Mouse (Mus musculus) retina, postnatal 1 day (tissue): ENCODE data around the gene Slc25a45.

Experiments
- DNase-seq: peaks from one replicate; pipeline ENCODE4 v3.0.0-alpha.2; 2012

The Slc25a45 gene

DNA sequence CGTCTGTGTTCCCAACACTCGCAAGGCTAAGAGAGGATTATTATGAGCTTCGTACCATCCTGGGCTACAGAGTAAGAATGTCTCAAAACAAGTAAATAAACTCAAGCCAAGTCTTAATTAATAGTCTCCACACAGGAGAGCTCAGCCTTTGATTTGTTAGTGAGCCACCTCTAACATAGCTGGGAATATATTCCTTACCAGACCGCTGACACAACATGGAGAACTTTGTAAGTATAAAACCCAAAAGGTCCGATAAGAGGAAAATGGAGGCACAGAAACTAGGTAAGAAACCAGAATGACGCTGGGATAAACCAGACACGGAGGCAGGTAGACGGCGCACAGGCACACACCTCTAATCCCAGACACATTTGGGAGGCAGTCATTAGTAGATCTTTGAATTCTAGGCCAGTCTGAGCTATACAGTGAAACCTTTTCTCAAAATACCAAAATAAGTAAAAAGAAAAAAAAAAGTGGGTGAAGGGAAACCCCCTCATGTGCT is 36.7 kb upstream of the Slc25a45 start:
- DNase-seq: no peak

DNA sequence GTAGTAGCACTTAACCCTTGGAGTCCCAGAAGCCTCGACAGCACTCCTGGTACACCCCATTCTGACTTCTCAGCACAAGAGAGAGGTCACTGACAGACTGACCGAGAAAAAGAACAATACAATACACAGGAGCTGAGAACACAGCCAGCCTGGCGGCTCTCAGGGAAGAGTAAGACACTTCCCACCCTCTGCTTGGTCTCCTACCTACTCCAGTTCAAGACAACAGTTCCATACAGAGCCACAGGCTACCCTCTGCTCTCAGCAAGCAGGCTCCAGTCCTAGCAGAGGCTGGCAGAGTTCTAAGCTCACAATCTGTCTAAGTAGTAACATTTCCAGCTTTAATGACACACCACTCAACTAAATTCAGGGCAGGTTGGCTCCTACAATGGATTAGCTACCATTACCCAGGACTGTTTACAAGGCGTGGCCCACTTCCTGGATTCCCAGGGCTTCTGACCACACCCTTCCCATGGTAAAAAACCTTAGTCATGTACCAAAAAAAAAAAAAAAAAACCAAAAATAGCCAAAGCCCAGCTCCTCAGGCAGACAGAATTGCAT is 36.1 kb upstream of the Slc25a45 start:
- DNase-seq: no peak

DNA sequence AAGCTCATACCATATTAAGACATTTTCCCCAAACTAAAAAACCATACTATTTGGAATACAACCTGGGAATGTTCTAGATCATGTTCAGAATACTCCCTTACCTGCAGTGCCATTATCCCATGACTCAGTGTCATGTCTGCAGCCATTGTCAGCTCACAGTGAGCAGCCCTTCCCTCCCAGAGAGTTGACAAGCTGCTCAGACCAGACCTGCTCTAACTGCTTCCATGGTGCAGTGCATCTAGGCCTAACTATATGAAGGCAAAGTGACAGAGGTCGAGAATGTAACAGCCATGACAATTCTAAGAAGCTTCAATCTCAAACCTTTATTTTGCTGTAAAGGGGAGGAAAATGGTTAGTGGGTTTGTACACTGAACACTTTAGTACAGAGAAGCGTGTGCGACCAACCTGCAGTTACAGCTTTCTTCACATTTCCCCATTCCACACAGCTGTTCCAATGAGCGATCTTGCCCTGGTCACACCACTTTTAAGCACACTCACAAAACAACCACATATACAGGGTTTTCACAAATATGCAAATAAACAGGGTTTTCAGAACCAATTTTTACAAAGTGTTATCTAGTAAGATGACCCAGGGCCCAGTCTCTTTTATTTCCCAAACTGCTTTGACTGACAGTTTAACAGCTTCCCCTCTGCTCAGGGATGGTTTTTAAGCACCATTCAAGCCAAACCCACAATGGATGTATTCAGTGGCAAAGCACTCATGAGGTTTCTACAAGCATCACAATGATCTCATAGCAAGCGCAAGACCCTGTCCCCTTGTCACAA is 35.4 kb upstream of the Slc25a45 start:
- no peak for DNase-seq

DNA sequence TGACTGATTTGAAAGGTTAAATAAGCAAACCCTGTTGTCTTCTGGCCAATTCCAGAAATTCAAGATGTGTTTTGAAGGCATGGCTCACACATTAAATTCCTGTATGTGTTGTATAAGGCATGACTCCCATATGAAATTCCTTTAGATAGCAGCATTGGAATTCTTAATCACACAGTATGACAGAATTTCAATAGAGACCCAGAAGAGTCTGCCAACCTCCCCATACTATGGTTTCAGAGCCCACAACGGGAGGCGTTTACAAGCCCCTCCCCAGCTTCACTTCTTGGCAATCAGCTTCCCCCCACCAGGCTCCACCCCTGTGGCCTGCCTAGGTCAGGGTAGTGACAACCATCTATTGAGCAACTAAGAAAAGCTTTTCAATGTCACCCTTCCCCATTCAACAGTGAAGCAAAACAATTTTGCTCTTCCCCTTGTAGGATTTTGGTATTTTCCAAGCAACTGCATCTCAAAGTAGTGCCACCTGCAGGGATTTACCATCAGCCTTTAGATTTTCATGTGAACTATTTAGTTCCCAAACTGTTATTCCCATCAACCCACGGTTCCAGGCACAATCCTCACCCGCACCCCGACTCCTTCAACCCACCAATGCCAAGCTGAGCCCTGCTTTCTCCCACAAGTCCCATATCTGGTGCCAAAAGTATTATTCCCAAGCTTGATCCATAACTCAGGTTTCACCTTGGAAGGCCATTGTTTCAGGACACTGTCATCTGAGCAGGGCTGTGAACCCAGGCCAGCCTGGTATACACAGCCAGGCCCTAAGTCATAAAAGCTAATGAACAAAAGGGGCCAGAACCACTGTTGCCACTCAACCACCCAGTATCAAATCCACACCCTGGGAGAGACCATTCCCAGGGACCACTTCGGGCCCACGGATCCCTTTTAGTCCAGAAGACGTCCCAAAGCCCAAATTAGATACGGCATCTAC is 34.5 kb upstream of the Slc25a45 start:
- DNase-seq: no peak

DNA sequence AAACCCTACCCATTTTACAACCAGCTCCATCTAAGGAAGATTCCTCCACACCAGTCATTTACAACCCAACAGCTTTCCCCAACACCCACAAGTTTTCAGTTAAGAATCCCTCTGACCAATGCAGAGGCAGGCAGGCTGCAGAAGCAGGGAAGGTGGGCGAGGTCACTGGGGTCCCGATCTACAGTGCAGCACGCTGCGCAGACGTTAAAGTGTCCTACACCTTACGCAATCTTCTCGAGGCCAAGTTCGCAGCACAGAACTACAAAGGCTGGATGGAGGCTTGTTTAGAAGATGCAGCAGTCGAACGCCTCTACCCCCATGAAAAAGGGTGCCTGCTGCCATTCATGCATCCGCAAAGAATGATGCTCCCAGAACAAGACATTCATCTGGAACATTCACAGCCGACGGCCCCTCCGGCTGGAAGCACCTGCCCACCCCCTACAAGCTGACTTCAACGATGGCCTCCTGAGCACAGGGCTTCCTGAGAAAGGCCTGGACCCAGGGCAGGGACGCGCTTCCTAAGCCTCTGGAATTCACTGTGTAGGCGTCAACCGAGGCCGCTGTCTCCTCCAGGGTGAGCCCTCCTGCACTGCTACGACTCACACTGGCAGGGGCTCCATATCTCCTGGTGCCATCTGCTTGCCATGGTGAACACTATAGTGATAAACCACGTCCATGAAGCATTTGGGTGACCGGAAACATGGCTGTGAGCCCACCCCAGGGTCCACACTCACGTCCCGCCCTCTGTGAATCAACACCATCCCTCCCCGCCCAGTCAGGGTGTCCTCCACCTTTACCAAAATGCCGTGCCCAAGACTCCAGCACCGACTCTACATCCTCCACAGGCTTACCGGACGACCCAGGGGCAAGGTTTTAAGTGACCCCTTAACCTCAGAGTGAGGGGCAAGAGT is 33.6 kb upstream of the Slc25a45 start:
- no peak for DNase-seq

DNA sequence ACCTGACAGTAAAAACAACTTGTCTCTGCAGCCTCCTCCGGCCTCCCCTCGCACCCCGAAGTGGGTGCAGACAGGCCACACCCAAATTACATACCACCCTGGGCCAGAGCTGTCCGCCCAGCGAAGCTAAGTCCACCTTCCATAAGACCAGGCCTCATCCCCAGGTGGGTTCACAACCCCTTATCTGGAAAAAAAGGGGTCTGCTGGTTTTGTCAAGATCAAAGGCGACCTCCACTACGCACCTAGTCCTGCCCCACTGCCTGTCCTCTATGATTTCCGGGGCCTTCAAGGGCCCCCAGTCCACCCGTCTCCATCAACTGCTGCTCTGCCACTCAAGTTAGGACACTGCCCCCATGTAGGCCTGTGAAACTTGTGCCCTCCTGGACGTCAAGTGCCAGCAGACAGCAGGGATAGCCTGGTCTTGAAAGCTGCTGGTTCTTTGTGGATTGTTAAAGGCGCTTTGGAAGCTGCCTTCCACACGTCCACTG is 32.7 kb upstream of the Slc25a45 start:
- no peak for DNase-seq

DNA sequence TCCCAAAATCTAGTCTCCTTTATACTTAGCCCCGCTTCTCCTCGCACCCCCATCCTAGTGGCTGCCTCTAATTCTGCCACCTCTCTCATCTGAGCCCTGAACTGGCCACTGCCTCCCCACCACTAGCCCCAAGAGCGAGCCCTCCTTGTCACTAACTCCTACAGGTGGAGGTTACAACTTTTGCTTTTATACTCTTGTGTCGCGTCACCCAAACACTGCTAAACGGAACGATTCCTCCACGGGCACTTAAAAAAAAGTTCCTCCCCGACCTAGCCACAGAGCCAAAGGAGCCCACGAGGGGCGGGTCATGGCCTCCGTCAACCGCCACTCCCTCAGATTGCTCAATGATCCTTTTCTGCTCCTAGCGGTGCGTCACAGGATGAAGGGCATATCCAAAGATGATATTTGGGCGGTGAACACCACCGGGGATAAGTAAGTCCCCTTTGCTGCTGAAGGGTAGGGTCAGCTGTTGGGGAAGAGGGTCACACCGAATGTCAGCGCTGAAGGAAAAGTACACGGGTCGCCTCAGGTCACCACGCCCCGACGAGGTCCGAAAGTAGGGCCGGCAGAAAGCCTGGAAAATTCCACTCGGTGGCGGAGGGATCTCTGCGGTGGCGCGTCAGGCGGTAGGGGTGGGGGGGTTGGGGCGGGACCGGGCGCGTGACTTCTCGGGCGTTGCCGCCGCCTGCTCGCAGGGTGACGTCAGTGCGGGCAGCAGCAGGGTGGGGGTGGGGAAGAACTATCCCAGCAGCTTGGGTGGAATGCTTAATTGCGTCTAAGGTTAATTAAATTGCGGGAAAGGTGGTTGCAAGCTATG is 32.1 kb upstream of the Slc25a45 start:
- peak; percentile 97 for DNase-seq

DNA sequence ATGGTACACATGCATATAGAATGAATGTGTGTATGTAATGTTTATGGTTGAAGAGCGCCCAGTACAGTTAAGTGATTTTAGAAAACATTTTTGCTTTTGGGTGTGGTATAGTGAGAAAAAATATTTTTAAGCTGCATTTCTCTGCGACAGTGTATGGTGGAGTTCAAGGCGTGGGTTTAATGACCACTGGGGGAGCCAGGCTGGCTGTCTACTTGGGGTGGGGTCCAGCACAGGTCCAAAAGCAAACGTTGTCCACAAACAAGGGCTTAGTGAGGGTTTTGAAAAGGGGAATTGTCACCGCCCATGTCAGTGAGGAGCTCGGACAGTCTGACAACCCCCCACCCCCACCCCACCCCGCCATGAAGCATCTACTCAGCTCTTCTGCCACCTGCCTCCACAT is 31.5 kb upstream of the Slc25a45 start:
- DNase-seq: no peak

DNA sequence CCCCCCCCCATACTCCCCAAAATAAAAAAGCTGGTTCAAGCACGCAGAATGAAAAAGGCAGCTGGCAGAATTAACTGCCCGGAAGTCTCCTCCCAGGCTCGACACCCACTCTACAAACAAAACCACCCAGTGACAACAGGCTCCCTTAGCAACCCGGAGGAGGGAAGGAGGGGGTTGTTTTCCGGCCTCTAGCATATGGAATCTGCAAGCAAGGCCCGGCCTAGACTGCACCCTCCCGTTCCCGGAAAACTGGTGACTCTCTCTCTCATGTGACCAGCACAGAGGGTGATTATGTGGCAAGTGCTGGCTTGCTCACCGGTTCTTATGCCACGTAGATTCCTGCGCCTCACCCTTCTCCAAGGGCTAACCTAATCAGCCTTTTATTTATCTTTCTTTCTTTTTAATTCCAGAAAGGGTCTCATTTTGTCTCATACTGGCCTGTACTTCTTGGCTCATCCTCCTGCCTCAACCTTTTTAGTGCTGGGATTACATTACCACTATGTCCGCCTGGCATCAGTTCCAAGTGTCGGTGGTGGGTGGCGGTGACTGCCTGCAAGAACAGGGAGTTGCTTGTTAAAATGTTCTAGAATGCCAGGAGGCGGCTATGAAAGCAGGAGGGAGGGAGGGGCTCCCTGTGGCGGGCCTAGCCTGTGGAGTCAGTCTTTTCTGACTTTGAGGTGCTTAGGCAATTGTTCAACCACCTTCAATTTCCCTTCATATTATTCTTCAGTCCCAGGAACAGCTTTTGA is 30.9 kb upstream of the Slc25a45 start:
- peak; percentile 98 for DNase-seq

DNA sequence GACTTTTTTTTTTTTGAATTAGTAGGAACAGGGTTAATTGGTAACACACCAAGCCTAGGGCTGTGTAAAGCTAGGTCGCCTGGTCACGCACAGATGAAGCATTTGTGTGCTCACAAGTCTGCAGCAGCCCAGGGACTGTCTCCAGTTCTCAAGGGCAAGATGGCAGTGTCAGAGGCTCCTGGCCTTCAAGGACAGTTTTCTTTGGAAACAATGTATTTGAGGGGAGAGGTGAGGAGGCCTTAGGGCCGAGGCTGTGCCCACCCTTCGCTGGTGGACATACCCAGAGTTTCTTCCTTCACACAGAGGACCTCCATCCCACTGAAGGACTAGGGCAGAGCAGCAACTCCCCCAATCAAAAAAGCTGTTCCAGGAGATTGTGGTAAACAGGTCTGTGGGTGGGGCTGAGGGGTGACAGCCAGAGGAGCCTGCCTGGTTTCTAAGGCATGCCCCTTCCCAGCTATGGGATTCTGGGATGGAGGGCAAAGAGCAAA is 30.3 kb upstream of the Slc25a45 start:
- peak; percentile 27 for DNase-seq

DNA sequence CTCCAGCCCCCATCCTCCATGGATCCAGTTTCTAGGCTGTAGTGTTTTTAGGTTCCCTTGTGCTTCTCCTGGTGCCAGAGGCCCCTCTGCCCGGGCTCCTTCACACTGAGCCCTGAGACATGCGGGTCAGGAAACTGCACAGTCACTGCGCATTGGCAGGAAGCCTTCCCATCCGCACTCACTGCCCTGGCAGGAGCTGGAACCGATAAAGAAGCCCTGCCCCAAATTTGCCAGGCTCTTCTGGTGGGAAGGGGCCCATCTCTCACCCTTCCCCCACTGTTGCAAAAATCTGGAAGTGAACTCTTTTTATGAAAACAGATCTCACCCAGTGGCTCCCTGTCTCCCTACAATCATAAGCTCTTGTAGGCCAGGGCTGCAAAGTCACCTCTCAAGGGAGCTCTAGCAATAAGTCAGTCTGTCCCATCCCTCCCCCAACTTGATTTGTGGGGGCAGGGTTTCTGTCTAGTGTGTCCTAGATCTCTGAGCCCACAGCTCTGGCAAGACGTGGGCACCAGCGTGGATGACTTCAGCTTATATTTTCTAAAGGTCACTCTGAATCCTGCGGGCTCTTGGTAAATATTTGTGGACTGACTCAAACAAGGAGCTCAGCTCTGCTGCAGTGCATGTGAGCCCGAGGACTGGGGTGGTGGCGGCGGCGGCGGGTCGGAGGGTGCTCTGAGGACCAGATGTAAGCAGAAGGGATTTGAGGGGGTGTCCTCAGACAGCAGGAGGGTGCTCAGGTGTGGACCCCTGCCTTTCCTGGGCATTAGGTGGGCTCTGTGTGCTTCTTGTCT is 29.4 kb upstream of the Slc25a45 start:
- DNase-seq: peak; percentile 38

DNA sequence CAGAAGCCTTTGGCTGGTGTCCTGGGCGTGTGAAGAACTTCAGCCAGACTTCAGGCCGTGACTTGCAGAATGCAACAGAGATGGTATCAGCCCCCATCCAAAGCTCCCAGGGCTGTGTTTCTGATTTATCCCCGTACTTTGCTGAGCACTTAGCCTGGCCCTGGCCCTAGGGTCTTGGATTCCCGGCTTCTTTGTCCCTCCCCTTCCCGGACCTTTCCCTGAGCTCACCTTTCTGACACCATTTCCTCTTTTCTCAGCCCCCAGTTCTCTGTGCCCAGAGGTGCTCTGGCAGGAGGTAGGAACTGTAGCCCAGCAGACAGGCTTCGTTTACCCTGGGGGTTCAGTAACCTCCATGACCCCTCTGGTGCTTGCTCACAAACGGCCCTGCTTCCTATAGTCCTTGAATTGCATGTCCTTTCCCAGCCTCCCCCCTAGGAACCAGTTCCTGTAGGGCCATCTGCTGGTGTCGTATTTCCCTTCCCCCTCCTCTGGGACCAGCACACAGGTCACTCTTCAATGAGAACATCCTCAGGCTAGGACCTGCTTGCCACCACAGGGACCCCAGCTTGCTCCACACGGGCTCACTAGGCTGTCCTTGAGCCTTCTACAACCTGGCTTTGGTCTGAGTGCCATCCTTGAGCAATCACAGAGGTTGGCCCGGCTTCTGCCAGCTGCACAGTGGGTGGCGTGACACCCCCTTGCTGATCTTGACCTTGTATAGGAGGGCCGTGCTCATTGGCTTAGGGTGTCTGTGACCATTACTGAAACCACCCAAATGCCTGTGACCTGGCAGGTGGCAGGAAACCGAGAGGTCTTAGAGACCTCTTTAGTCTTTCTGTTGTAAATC is 28.6 kb upstream of the Slc25a45 start:
- DNase-seq: peak; percentile 41

DNA sequence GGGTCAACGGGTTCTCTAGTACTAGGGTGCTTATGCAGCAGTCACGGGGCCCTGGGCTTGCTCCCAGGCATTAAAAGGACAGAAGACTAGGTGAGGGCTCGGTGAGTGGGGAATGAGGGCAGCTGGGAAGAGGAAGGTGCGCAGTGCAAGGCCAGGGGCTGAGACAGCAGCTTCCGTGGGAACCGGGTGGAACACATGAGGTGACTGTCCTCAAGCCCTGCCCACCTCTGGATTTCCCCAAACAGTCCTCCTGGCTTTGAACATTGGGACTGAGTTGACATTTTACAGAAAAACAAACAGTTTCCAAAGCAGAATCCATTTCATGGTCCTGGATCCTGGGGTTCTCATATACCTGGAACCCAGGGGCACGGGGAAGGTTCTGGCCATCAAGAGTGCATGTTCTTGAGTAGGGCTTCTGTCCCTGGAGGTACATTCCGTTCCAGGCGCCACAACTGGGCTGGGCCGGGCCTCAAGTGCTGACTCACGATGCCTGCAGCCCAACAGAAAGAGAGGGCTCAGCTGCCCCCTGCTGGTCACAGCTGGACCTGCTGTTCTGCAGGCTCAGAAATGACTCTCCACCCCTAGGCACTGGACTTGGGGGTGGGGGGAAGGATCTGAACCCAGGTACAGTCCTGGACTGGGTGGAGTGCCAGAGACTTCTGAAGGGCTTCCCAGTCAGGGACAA is 27.6 kb upstream of the Slc25a45 start:
- peak; percentile 90 for DNase-seq

DNA sequence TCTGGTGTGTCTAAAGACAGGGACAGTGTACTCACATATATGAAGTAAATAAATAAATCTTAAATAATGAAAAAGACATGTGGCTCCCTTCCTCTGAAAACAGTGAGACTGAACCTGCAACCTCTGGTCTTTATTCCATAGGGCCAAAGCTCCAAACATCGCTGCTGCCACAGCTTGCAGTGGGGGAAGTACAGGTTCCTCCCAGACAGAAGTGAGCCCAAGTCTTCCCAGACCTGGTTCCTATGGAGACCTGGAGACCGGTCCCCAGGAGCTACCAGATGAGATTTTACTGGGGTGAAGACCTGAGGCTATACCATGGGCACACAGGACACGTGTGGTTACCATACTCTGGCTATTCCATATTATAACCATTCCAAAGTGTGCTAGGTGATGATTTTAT is 26.7 kb upstream of the Slc25a45 start:
- DNase-seq: no peak

DNA sequence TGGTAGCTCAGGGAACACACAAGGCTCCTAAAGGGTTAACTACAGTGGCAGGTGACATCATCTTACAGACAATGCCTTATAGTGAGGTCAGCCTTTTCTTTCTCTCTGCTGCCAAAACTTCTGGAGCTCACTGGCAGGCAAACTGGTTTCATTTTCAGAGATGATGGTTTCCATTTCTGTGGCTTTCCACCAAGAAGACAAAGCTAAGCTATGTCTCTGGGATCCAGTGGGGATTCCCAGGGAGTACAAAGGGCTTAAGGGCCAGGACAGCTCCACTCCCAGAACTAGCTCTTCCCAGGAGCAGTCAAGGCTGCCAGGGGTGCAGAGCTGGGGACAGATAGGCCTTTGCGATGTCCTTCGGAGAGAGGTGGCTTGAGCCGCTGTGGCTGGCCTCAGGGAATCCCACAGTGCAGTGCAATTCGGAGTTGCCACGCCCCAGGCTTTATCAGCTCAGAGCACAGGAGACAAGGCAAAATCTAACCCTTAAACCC is 26.1 kb upstream of the Slc25a45 start:
- DNase-seq: no peak

DNA sequence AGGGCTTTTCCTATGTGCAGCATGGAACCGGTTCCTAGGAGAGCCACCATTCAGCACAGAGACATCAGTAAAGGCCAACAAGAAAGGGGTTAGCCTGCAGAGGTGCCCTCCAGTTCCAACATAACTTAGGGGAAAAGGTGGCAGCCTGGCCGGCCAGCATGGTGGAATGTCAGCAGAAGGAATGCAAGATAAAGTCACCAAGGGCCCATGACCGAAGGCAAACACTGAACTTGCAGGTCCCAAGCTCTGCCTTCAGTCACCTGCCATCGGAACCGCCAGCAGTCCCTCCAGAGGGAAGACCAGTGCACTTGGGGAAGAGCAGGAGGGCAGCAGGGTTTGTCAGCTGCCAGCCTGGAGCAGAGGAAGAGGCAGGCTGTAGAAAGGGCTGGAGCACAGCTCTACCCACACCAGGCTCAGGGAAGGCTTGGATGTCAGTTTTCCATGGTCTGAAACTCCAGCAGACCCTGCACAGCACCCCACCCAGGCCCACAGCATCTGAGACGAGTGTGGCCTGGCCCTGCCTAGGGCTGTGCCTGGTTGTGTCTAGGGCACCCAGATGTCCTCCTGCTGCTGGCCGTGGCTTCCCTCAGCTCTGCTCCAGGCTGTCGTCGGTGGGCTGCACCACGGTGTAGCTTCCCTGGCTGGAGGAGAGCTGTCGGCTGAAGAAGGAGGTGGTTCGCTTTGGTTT is 25.4 kb upstream of the Slc25a45 start:
- no peak for DNase-seq

DNA sequence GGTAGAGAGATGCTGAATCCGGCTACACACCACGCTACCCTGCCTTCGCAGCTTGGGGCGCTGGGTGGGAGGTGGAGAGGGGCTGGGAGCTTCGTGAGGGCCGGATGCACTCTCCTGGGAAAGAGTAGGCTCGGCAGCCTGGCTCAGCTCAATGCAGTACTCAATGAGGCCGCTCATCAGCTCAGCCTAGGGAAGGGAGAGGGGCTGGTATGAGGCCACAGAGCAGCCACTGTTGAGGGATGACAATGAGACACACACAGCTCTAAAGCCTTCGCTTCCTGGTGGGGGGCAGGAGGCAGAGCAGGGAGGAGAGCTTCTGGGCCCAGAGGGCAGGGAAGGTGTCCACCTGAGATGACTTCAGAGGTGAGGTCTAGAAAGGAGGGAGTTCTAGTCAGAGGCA is 21.0 kb upstream of the Slc25a45 start:
- no peak for DNase-seq
